Mouse (Mus musculus): Measurements from ENCODE around the gene Alx3. TPM values are rescaled to one million over a fixed set of nuclear protein-coding genes. Genes with fewer than 3 reads are reported as not detected.
"Not testable (repeated sequence)": the region's sequence is repeated elsewhere in the genome, so short reads cannot be mapped to it uniquely, and the experiment has no call there.

Alx3 gene
- polyA plus RNA-seq, 1 experiment from 2014 or later = 0.31 TPM

DNA sequence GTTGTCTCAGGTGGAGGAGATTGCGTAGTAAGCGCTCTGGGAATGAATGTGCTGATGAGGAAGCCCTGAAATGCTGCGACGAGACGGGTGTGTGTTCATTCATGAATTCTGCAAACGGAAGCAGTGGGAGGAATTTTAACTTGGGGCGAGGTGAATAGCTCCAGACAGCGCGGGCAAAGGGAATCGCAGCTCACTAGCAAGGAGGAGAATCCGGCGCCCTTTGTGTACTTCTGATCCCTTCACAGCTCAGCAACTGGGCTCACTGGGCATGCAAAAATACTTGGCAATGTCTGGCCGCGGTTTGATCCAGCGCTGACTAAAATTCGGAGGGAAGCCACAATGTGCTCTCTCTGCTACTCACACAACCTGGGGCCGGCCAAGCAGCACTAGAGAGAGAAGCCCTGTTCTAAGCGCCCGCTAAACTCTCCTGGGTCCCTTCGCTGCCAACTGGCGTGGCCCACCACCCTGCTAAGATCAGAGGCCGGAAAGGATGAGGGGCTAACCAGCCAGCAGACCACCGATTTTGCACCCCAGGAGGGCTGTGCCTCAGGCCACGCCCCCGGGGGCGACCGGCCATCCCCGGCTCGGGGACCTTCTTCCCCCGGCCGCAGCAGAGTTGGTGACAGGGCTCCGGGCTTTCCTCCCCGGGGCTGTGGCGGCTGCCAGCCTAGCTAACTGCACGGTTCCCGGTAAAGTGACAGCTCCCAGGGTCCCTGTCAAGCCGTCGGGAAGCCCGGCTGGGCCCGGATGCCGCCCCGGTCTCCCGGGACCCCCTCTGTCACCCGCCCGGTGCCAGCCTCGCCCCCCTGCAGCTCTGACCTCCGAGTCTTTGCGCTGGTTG, 36.1 kb downstream of the Alx3 start, which contains the start of gene Gm10961:
TSS of gene Gm10961 (plus strand) at position 641 of the 841 bp plus-strand sequence.
- ATAC-seq (ENCODE audit: low FRiP score) = peak; percentile 84
- Histone ChIP-seq H3K9me3 (no peaks in the 10 kb centered on the region), H3K27me3 (no peaks in the 10 kb centered on the region), H3K4me2 (peak within 1 kb of the TSS; percentile 76), H3K27ac (peak within 1 kb of the TSS; percentile 98), H3K9ac (peak within 1 kb of the TSS; percentile 97), H3K4me1 (replicated peaks) (peaks cover 29% of the 10 kb centered on the region), H3K36me3 (peaks cover 33% of the 10 kb centered on the region), H3K4me3 (peak within 1 kb of the TSS; percentile 96)
- under 1% methylated on average over 48 of the region's 48 CpGs for WGBS

DNA sequence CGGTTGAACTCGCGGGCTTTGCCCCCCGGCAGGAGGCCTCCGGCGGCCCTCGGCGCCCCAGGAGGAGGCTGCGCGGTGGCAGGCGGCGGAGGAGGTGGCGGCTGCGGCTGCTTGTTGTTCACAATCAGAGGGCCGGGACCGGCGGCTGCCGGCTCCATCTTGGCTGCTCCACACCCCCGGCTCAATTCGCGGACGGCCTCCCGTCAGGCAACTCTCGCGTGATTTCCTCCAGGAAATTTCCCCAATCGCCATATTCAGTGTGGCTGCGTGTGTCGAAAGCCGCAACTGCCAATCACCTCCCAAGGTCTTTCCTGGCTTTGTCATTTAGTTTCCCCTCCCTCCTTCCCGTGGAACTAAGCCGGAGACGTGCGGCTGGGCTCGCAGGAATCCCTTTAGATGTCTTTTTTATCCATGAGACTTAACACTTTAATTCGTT, 36.7 kb downstream of the Alx3 start, which contains the start of gene Strip1:
TSS of gene Strip1 (minus strand) at position 172 of the 436 bp plus-strand sequence.
- ATAC-seq (ENCODE audit: low FRiP score) = peak; percentile 94
- H3K4me2 ChIP-seq = peak within 1 kb of the TSS; percentile 76
- peak within 1 kb of the TSS; percentile 97 for H3K9ac ChIP-seq
- under 1% methylated on average over 35 of the region's 35 CpGs for WGBS
- no peaks in the 10 kb centered on the region for H3K9me3 ChIP-seq
- peaks cover 27% of the 10 kb centered on the region for H3K36me3 ChIP-seq
- H3K27ac ChIP-seq = peak within 1 kb of the TSS; percentile 98
- H3K4me3 ChIP-seq = peak within 1 kb of the TSS; percentile 96
- H3K4me1 ChIP-seq (replicated peaks) = peaks cover 29% of the 10 kb centered on the region
- no peaks in the 10 kb centered on the region for H3K27me3 ChIP-seq

DNA sequence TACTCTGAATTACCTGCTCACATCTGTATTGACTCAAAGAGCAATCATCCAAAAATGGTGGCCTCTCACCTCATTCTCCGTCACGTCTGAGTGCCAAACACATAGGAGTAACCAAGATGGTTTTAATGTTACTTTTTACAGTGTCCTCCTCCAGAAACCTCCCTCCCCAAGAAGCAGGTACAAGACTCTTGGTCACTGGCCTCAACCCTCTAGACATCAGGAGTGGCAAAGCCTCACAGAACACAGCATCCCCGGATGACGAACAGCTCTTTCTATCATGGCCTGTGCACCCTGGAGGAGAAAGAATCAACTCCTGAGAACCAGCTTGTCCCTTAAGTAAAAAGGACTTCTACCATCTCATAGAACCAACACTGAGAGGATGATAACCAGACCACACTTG, 38.0 kb downstream of the Alx3 start:
- peaks cover 32% of the 10 kb centered on the region for H3K4me1 ChIP-seq (replicated peaks)
- no peak overlapping the region for H3K4me2 ChIP-seq
- no peak overlapping the region for H3K4me3 ChIP-seq
- peaks cover 14% of the 10 kb centered on the region for H3K36me3 ChIP-seq
- WGBS = 90% methylated on average over 4 of the region's 4 CpGs
- no peaks in the 10 kb centered on the region for H3K9me3 ChIP-seq
- no peaks in the 10 kb centered on the region for H3K27me3 ChIP-seq
- no peak for ATAC-seq (ENCODE audit: low FRiP score)
- no peak overlapping the region for H3K9ac ChIP-seq
- no peak overlapping the region for H3K27ac ChIP-seq

GRCm38 (mm10) chr3:107633906-107634305, 39.1 kb downstream of the Alx3 start:
- no peaks in the 10 kb centered on the region for H3K9me3 ChIP-seq
- H3K4me3 ChIP-seq = no peak overlapping the region
- H3K36me3 ChIP-seq = peaks cover 5% of the 10 kb centered on the region
- peaks cover 25% of the 10 kb centered on the region for H3K4me1 ChIP-seq (replicated peaks)
- H3K4me2 ChIP-seq = no peak overlapping the region
- H3K27me3 ChIP-seq = no peaks in the 10 kb centered on the region
- no peak overlapping the region for H3K9ac ChIP-seq
- no peak overlapping the region for H3K27ac ChIP-seq
- 92% methylated on average over 9 of the region's 9 CpGs for WGBS
- ATAC-seq (ENCODE audit: low FRiP score) = no peak

GRCm38 (mm10) chr3:107635836-107636235, 41.0 kb downstream of the Alx3 start:
- no peak overlapping the region for H3K4me2 ChIP-seq
- WGBS = 59% methylated on average over 8 of the region's 8 CpGs
- no peak overlapping the region for H3K27ac ChIP-seq
- H3K9me3 ChIP-seq = no peaks in the 10 kb centered on the region
- no peak overlapping the region for H3K4me3 ChIP-seq
- no peak overlapping the region for H3K9ac ChIP-seq
- peaks cover 8% of the 10 kb centered on the region; the same call in 1 of the 2 replicates for H3K4me1 ChIP-seq (replicated peaks)
- no peaks in the 10 kb centered on the region for H3K36me3 ChIP-seq
- no peak for ATAC-seq (ENCODE audit: low FRiP score)
- no peaks in the 10 kb centered on the region for H3K27me3 ChIP-seq

DNA sequence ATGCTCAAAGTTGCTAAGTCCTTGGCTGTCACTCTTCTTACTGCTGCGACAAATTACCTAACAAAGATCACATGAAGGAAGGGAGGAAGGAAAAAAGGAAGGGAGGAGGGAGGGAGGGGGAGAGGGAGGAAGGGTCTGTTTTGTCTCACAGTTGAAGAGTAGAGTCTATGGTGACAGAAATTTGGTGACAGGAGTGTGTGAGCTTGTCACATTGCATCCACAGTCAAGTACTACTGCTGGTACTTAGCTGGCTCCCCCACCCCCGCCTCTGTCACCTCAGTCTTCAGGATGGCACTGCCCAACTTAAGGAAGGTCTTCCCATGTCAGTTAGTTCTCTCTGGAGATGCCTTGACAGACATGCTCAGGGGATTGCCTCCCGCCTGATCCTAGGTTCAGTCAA, 41.4 kb downstream of the Alx3 start:
- Histone ChIP-seq H3K4me1 (replicated peaks) (0 out of 2 replicates have a peak, but pooled peaks cover 8% of the 10 kb centered on the region), H3K27ac (no peak overlapping the region), H3K27me3 (no peaks in the 10 kb centered on the region), H3K9ac (no peak overlapping the region), H3K4me3 (no peak overlapping the region), H3K9me3 (no peaks in the 10 kb centered on the region), H3K36me3 (no peaks in the 10 kb centered on the region), H3K4me2 (no peak overlapping the region)
- 78% methylated on average over 3 of the region's 3 CpGs for WGBS
- ATAC-seq (ENCODE audit: low FRiP score) = no peak

DNA sequence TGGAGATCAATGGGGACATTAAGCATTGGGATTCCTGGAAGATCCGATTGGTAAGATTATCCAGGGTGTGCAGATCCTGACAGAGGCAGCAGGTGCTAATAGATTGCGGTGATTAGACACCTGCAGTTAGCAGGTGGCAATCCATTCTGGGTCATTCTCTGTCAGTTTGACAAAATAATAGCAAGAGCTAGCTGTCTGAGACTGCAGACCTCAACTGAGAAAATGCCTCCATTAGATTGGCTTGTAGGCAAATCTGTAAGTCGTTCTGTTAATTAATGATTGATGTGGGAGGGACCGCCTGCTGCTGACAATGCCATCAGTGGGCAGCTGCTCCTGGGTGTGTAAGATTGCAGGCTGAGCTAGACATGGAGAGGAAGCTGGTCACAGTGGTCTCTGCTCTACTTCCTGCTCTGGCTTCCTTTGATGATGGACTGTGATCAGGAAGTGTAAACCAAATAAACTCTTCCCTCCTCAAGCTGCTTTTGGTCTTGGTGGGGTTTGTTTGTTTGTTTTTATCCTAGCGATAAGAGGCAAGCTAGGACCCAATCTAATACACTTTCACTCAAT, 42.9 kb downstream of the Alx3 start:
- Histone ChIP-seq H3K4me3 (no peak overlapping the region), H3K27me3 (no peaks in the 10 kb centered on the region), H3K9me3 (no peaks in the 10 kb centered on the region), H3K27ac (no peak overlapping the region), H3K4me2 (no peak overlapping the region), H3K9ac (no peak overlapping the region), H3K4me1 (replicated peaks) (0 out of 2 replicates have a peak, but pooled peaks cover 3% of the 10 kb centered on the region), H3K36me3 (no peaks in the 10 kb centered on the region)
- ATAC-seq (ENCODE audit: low FRiP score) = peak; percentile 43; the same call in 1 of the 2 replicates
- WGBS = 54% methylated on average over 5 of the region's 5 CpGs

DNA sequence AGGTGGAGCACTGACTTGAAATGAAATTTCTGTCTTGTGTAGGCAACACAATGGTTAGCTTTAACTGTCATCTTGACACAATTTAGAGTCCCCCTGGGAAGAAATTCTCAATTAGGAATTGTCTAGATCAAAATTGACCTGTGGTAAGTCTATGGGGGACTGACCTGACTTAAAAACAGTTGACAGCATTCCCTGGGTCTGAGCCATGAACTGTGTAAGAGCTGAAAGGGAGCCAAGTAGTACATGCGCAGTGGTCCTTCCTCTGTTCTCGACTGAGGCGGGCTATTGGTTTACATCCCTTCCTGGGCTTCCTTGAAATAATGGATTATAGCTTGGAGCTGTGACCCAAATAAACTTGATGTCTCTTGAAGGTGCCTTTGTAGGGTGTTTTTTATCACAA, 52.1 kb downstream of the Alx3 start:
- Histone ChIP-seq H3K4me1 (replicated peaks) (no peaks in the 10 kb centered on the region), H3K4me3 (no peak overlapping the region), H3K9me3 (no peaks in the 10 kb centered on the region), H3K27me3 (no peaks in the 10 kb centered on the region), H3K36me3 (no peaks in the 10 kb centered on the region), H3K9ac (no peak overlapping the region), H3K4me2 (no peak overlapping the region), H3K27ac (no peak overlapping the region)
- no peak for ATAC-seq (ENCODE audit: low FRiP score)
- WGBS = 96% methylated on average over 3 of the region's 3 CpGs

GRCm38 (mm10) chr3:107650276-107650675, 55.4 kb downstream of the Alx3 start:
- not testable (repeated sequence) for ATAC-seq (ENCODE audit: low FRiP score); H3K4me2 ChIP-seq; H3K27ac ChIP-seq; H3K9me3 ChIP-seq; H3K27me3 ChIP-seq; H3K36me3 ChIP-seq; H3K4me1 ChIP-seq (replicated peaks); H3K9ac ChIP-seq; H3K4me3 ChIP-seq
- 78% methylated on average over 5 of the region's 5 CpGs for WGBS

DNA sequence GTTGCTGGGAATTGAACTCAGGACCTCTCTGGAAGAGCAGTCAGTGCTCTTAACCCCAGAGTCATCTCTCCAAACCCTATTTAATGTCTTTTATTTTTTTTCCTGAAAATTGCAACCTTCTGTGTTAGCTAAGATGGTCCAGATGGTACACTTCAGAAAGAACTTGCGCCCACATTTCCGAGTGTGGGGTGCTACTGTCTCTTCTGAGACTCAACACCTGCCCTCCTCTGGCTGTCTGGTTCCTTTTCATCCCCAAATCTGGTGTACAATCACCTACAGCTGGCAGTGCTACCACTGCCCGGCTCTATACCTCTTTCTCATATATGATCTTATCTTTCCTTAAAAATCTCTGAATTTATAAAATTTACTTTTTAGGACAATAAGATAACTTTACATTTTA, 58.1 kb downstream of the Alx3 start:
- WGBS = 97% methylated on average over 3 of the region's 3 CpGs
- Histone ChIP-seq H3K4me2 (no peak overlapping the region), H3K9ac (no peak overlapping the region), H3K9me3 (no peaks in the 10 kb centered on the region), H3K27me3 (no peaks in the 10 kb centered on the region), H3K27ac (no peak overlapping the region), H3K4me1 (replicated peaks) (no peaks in the 10 kb centered on the region), H3K4me3 (no peak overlapping the region), H3K36me3 (no peaks in the 10 kb centered on the region)
- no peak for ATAC-seq (ENCODE audit: low FRiP score)

- 81% methylated on average over 3 of the region's 3 CpGs for WGBS
- no peak overlapping the region for H3K4me2 ChIP-seq
- ATAC-seq (ENCODE audit: low FRiP score) = no peak
- H3K27ac ChIP-seq = no peak overlapping the region
- no peaks in the 10 kb centered on the region for H3K9me3 ChIP-seq
- no peak overlapping the region for H3K9ac ChIP-seq
- H3K27me3 ChIP-seq = no peaks in the 10 kb centered on the region
- no peak overlapping the region for H3K4me3 ChIP-seq
- no peaks in the 10 kb centered on the region for H3K4me1 ChIP-seq (replicated peaks)
- H3K36me3 ChIP-seq = peaks cover 6% of the 10 kb centered on the region
These were observed 60.0 kb downstream of the Alx3 start for GRCm38 (mm10) chr3:107654861-107655260.
